Mouse (Mus musculus): Measurements from ENCODE around the gene Eml1.
A peak's percentile ranks its signal among the peaks of the same experiment; 100 is the strongest.

Eml1 gene

GRCm38 (mm10) chr12:108374689-108375088 is 3.9 kb downstream of the Eml1 start:
- no peak for DNase-seq

GRCm38 (mm10) chr12:108378379-108379133 is 7.8 kb downstream of the Eml1 start:
- no peak for DNase-seq

- DNase-seq: no peak
Observed at GRCm38 (mm10) chr12:108386476-108387232, 15.9 kb downstream of the Eml1 start.

GRCm38 (mm10) chr12:108389718-108390117 is 19.0 kb downstream of the Eml1 start:
- no peak for DNase-seq

GRCm38 (mm10) chr12:108392254-108393044 is 21.7 kb downstream of the Eml1 start:
- DNase-seq: no peak

- peak; percentile 42 to 45 for DNase-seq
Observed at GRCm38 (mm10) chr12:108393082-108393481, 22.3 kb downstream of the Eml1 start.

- peak in 1 of 2 experiments; percentile 47 for DNase-seq
Observed at GRCm38 (mm10) chr12:108393637-108394036, 22.9 kb downstream of the Eml1 start.

GRCm38 (mm10) chr12:108394534-108395284 is 24.0 kb downstream of the Eml1 start:
- DNase-seq: no peak

- no peak for DNase-seq
Observed at GRCm38 (mm10) chr12:108395285-108395660, 24.5 kb downstream of the Eml1 start.

- DNase-seq: no peak
Observed at GRCm38 (mm10) chr12:108396081-108396947, 25.6 kb downstream of the Eml1 start.

- no peak for DNase-seq
Observed at GRCm38 (mm10) chr12:108398681-108399080, 27.9 kb downstream of the Eml1 start.

- peak; percentile 42 to 52 for DNase-seq
Observed at GRCm38 (mm10) chr12:108399191-108399590, 28.4 kb downstream of the Eml1 start.

GRCm38 (mm10) chr12:108400951-108401350 is 30.2 kb downstream of the Eml1 start:
- DNase-seq: no peak

GRCm38 (mm10) chr12:108403957-108404356 is 33.2 kb downstream of the Eml1 start:
- no peak for DNase-seq

- DNase-seq: no peak
Observed at GRCm38 (mm10) chr12:108409100-108409499, 38.3 kb downstream of the Eml1 start.

GRCm38 (mm10) chr12:108410416-108411208 is 39.9 kb downstream of the Eml1 start:
- no peak for DNase-seq

- DNase-seq: no peak
Observed at GRCm38 (mm10) chr12:108414932-108415331, 44.2 kb downstream of the Eml1 start.

GRCm38 (mm10) chr12:108419570-108419969 is 48.8 kb downstream of the Eml1 start:
- no peak for DNase-seq

- no peak for DNase-seq
Observed at GRCm38 (mm10) chr12:108421477-108421876, 50.7 kb downstream of the Eml1 start.

- peak; percentile 47 to 58 for DNase-seq
Observed at GRCm38 (mm10) chr12:108422495-108422857, 51.7 kb downstream of the Eml1 start.
